Mouse (Mus musculus): ENCODE results near the gene Kif24.
"Not testable (repeated sequence)": the region's sequence is repeated elsewhere in the genome, so short reads cannot be mapped to it uniquely, and the experiment has no call there.

Kif24 gene

GRCm38 (mm10) chr4:41492951-41493350 lies 28.3 kb upstream of the Kif24 start:
- DNase-seq (ENCODE audit: low read depth): no peak

DNA sequence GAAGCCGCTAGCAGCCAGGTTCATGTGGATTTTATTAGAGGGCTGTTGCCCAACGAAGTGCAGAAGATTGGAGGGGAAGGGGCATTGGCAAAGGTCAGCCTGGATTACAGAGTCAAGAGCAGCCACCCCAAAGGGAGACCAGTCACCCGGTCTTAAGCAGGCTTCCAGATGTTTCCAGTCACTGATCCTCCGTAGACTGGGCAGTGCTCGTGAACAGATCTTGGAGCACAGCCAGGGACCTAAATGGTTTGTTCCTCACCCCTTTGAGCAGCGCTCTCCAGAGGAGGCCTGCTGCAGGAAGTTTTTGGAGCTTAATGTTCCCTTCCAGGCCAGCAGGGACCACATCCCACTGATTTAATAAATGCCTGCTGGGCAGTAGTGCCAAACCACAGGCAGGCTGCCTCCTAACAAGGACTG lies 16.9 kb upstream of the Kif24 start:
- DNase-seq (ENCODE audit: low read depth): peak; percentile 84

DNA sequence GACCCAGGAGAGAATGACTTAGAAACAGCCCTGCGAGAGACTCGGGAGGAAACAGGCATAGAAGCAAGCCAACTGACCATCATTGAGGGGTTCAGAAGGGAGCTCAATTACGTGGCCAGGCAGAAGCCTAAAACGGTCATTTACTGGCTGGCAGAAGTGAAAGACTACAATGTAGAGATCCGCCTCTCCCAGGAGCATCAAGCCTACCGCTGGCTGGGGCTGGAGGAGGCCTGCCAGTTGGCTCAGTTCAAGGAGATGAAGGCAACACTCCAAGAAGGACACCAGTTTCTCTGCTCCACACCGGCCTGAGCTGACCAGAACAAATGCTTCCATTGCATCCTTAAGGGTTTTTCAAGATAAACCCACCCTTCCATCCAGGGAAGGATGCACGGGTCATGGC lies 15.6 kb upstream of the Kif24 start:
- DNase-seq (ENCODE audit: low read depth): peak; percentile 11

- DNase-seq (ENCODE audit: low read depth): no peak
These were observed 14.7 kb upstream of the Kif24 start for GRCm38 (mm10) chr4:41479456-41479804.

GRCm38 (mm10) chr4:41478751-41479455 lies 14.2 kb upstream of the Kif24 start:
- DNase-seq (ENCODE audit: low read depth): no peak

DNA sequence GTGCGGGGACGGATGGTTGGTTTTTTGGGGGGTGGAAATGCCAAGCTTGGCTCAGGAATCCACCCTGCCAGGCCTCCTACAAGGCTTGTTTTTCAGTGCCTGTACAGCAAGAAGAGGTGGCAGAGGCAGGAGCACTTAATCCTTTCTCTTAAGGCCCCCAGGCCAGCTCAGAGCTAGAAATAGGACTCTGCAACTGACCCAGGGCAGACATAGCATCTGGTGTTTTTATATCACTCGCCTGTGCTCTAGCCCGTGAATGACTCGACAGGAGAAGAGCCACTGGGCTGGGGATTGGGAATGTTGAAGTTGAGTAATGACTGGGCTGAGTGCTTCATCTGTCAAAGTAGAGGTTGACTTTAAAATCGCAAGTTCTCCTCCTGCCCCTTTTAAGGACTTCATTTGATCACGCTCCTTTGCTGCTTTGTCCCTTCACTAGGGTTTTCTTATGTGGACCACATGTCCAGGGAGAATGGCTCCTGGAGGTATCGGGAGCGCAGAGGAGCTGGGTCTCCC lies 13.0 kb upstream of the Kif24 start:
- DNase-seq (ENCODE audit: low read depth): no peak

- DNase-seq (ENCODE audit: low read depth): no peak
These were observed 6.7 kb upstream of the Kif24 start for GRCm38 (mm10) chr4:41471384-41471689.

DNA sequence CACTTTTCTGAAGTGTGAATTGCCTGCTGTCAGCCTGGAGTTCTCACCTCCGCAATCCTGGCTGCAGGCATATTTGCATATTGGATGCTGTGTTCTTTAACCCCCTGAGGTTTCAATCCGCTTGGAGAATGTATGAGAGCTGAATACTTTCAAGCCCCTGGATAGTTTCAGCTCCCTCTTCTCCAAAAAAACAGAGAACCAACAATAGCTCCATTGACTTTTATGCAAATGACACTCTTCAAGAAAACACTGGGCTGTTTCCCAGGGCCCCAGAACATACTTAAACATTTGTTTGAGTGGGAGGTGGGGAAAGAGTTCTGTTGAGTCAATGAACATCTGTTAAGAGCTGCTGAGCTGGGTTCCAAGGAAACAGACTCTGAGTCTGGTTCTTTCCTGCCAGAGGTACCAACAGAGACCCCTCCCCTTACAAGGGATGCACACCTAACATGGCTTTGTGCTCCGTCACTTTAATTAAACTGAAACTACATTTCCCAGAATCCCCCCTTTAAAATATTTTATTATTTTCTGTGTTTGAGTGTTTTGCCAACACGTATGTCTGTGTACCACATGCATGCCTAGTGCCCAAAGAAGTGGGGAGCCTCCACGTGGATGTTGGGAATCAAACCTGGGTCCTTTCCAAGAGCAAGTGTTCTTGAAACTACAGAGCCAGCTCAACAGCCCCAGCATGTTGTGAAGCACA lies 6.1 kb upstream of the Kif24 start:
- peak; percentile 12 for DNase-seq (ENCODE audit: low read depth)

DNA sequence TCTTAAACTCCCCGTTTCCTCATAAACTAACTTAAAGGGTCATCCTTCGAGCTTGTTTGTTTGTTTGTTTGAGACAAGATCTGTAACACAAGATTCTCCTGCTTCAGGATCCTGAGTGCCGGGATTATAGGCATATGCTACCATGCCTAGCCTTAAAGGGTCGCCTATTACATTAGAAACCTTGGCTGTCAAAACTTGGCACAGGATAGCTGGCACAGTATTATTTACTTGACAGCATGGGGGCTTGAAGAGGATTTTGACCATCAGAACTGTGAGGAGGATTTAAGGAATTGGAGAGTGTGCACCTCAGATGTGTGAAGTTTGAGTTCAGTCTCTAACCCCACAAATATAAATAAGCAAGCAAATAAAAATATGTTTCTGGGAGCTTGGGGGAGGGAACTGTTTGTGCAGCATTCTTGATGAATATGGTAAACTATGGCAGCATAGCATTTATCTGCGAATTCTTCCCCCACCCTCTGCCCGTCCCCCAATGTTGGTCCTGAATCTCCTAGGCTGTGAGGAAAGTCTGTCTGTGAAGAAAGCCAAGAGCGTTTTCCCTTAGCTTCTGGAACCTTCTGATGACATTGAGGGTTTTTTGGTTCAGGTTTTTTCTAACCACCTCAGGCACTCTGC lies 5.5 kb upstream of the Kif24 start:
- no peak for DNase-seq (ENCODE audit: low read depth)

GRCm38 (mm10) chr4:41469199-41469598 lies 4.5 kb upstream of the Kif24 start:
- DNase-seq (ENCODE audit: low read depth): no peak

- DNase-seq (ENCODE audit: low read depth): peak; percentile 72
These were observed 3.9 kb upstream of the Kif24 start for GRCm38 (mm10) chr4:41468396-41469080.

DNA sequence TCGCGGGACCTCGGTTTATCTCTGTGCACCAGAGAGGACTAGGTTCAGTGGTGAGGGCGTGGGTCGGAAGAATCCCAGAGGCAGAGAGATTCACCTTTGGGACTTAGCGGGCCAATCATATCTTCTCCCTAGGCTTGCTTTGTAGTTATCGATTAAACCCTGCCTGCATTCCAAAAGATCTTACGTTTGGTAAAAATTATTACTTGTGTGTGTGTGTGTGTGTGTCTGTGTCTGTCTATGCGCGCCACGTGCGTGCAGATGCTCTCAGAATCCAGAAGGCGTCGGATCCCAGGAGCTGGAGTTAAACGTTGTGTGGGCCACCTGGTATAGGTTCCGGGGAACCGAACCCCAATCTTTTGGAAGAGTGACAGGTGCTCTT lies 589 bp upstream of the Kif24 start:
- peak; percentile 52 for DNase-seq (ENCODE audit: low read depth)

DNA sequence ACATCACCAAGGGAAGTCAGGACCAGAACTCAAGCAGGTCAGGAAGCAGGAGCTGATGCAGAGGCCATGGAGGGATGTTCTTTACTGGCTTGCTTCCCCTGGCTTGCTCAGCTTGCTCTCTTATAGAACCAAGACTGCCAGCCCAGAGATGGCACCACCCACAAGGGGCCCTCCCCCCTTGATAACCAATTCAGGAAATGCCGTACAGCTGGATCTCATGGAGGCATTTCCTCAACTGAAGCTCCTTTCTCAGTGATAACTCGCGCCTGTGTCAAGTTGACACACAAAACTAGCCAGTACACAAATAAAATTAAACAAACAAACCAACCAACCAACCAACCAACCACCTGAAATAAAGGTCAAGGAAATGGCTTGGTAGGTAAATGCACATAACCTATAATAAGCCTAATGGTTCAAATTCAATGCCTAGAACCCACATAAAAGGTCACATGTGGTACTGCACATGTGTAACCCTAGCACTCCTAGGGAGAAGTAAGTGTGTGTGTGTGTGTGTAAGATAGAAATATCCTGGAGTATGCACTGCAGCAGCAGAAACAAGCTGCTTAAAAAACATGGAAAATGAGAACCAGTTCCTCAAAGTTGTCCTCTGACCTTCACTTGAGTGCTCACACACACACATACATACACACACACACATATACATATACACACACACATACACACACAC lies 1.5 kb downstream of the Kif24 start:
- not testable (repeated sequence) for DNase-seq (ENCODE audit: low read depth)

GRCm38 (mm10) chr4:41460690-41461089 lies 4.0 kb downstream of the Kif24 start:
- no peak for DNase-seq (ENCODE audit: low read depth)

DNA sequence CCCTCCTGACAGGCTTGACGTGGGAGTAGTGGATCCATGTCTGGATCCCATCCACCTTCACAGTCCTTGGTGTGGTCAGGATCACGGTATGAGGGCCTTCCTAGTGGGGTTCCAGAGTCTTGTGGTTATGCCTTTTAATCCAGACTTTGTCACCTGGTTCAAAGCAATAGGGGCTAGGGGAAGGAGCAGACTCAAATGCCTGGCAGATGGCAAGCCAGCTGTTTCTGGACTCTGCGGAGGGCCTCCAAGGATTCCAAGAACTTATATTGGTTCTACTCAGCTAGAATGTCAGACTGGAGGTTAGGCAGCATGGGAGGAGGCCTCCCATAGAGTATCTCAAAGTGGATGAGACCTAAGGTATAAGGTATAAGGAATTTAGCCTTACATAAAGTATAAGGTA lies 17.1 kb downstream of the Kif24 start:
- no peak for DNase-seq (ENCODE audit: low read depth)

DNA sequence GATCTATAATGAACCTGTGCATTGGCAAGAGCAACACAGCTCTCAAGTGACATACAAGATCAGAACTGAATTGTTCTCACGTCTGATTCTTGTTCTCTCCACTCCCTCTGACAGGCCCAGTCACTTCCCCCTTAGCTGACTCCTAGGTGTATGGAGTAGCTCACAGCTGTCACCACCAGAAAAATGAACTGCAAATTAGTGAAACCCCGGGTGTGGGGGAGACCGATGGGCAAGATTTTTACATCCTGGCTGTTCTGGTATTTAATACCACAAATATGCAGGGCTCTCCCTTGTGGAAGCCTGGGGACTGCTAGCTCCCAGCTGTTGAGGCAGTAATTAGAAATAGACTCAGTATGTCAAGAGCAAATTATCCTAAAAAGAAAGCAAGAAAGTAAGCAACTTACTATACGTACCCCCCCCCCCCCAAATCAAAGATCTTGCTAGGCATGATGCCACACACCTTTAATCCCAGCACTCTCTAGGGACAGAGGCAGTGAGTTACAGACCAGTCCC lies 21.8 kb downstream of the Kif24 start:
- no peak for DNase-seq (ENCODE audit: low read depth)

DNA sequence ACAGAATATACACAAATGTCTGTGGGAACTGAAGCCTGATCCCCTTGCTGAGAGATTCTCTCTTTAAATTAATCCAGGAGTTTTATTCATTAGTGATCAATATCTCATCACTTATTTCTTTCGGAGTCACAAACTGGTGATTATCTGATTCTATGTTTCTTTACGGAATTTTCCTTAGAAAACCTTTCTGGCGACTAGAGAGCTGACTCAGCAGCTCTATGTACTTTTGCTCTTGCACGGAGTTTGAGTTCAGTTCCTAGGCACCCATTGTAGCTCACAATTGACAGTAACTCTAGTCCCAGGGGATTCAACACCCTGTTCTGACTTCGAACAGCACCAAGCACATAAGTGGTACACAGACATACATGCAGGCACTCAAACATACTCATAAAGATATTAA lies 25.8 kb downstream of the Kif24 start:
- DNase-seq (ENCODE audit: low read depth): no peak

- DNase-seq (ENCODE audit: low read depth): no peak
These were observed 47.7 kb downstream of the Kif24 start for GRCm38 (mm10) chr4:41416966-41417365.

GRCm38 (mm10) chr4:41409341-41409740 lies 55.3 kb downstream of the Kif24 start:
- DNase-seq (ENCODE audit: low read depth): no peak

GRCm38 (mm10) chr4:41407353-41407752 lies 57.3 kb downstream of the Kif24 start:
- no peak for DNase-seq (ENCODE audit: low read depth)

DNA sequence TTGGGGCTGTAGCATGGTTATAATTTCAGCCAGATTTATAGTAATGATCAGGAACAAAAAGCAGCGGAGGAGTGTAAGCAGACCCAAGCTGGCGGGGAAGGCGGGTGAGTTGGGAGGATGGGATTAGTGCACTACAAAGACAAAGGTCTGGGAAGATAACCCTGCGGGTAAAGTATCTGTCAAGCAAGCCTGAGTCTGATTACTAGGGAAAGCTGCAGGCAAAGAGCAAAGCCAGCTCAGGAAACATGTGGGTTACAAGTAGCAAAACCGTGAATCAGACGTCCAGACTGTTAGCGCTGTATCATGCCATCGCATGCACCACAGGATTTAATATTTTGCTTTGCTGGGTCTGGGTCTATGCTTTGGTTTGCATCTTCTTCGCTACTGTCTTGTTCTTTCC lies 58.1 kb downstream of the Kif24 start:
- no peak for DNase-seq (ENCODE audit: low read depth)

DNA sequence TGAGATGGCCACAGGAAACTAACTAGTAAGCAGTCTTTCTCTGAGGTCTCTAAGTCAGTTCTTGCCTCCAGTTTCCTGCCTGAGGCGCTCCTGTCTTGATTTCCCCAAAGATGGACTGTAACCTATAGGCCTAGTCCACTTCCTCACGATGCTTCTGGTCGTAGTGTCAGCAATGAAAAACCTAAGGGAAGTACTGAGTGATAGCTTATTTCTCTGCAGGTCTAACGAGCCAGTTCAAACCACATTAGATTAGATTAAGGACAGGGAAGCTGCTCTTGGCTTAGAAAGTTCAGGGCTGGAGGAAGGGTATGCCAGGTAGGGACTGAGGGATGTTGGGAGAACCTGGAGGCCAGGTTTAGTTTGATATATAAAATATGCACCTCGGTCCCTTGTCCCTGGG lies 63.1 kb downstream of the Kif24 start:
- no peak for DNase-seq (ENCODE audit: low read depth)
